Mouse (Mus musculus) midbrain, embryonic 13.5 days (tissue): ENCODE measurements around the gene Plch1. TPM values are rescaled to one million over a fixed set of nuclear protein-coding genes. Genes with fewer than 3 reads are reported as not detected.

ENCODE experiments used
- ATAC-seq: fragments of 200-750 bp; cut with Nextera tagmentation; 2 replicates; pipeline ENCODE4 v1.8.0; 2017; ENCODE audit warnings: mild to moderate bottlenecking, moderate TSS enrichment, moderate library complexity
- H3K27ac ChIP-seq: fragments of 300-500 bp; sonication (generic); 2 replicates; pipeline ENCODE4 v1.5.1; 2015; ENCODE audit warnings: inconsistent platforms, mild to moderate bottlenecking, moderate library complexity
- H3K27me3 ChIP-seq: fragments of 300-500 bp; sonication (generic); 2 replicates; pipeline ENCODE4 v1.6.1; 2015; ENCODE audit warnings: mild to moderate bottlenecking, inconsistent platforms
- H3K36me3 ChIP-seq: fragments of 300-500 bp; sonication (generic); 2 replicates; pipeline ENCODE4 v1.6.1; 2015; ENCODE audit warnings: mild to moderate bottlenecking, inconsistent platforms
- H3K4me1 ChIP-seq: fragments of 300-500 bp; sonication (generic); replicated peaks from 2 replicates; pipeline ENCODE4 v1.6.1; 2015; ENCODE audit warnings: inconsistent platforms
- H3K4me2 ChIP-seq: fragments of 300-500 bp; sonication (generic); replicated peaks from 2 replicates; pipeline ENCODE4 v1.6.1; 2015; ENCODE audit warnings: moderate library complexity, mild to moderate bottlenecking, inconsistent platforms
- H3K4me3 ChIP-seq: fragments of 300-500 bp; sonication (generic); replicated peaks from 2 replicates; pipeline ENCODE4 v1.5.1; 2015; ENCODE audit warnings: mild to moderate bottlenecking, inconsistent platforms
- H3K9ac ChIP-seq: fragments of 300-500 bp; sonication (generic); replicated peaks from 2 replicates; pipeline ENCODE4 v1.6.1; 2015; ENCODE audit warnings: mild to moderate bottlenecking, inconsistent platforms
- H3K9me3 ChIP-seq: fragments of 300-500 bp; sonication (generic); 2 replicates; pipeline ENCODE4 v1.6.1; 2016; ENCODE audit warnings: mild to moderate bottlenecking, inconsistent platforms
- WGBS: fragments of 180-500 bp; shearing (Covaris S2); methylation state at CpG from one replicate; pipeline ENCODE4 v1.1.7; 2015; 5-methylcytosine and 5-hydroxymethylcytosine counted together
- polyA plus RNA-seq: library from polyadenylated mRNA; unstranded; fragments of >200 nt; fragmentation: Nextera tagmentation; extraction: Ambion mirVana; gene quantifications from 2 replicates; pipeline ENCODE4 v1.2.1, GENCODE M21; 2015

Plch1 gene
- polyA plus RNA-seq, 1 experiment from 2014 or later = 20.6 TPM

GRCm38 (mm10) chr3:63805496-63805895 lies 93.8 kb downstream of the Plch1 start:
- no peaks in the 10 kb centered on the region for H3K27me3 ChIP-seq
- 95% methylated on average over 2 of the region's 2 CpGs for WGBS
- H3K4me3 ChIP-seq = no peak overlapping the region
- no peak overlapping the region for H3K4me2 ChIP-seq
- H3K36me3 ChIP-seq = no peaks in the 10 kb centered on the region
- H3K9me3 ChIP-seq = 0 out of 2 replicates have a peak, but pooled peaks cover 7% of the 10 kb centered on the region
- no peak overlapping the region for H3K27ac ChIP-seq
- no peak overlapping the region for H3K9ac ChIP-seq
- ATAC-seq = no peak
- H3K4me1 ChIP-seq = no peaks in the 10 kb centered on the region

GRCm38 (mm10) chr3:63800685-63801084 lies 98.6 kb downstream of the Plch1 start:
- Histone ChIP-seq H3K4me2 (no peak overlapping the region), H3K36me3 (no peaks in the 10 kb centered on the region), H3K27ac (no peak overlapping the region), H3K9me3 (0 out of 2 replicates have a peak, but pooled peaks cover 7% of the 10 kb centered on the region), H3K4me3 (no peak overlapping the region), H3K27me3 (no peaks in the 10 kb centered on the region), H3K9ac (no peak overlapping the region), H3K4me1 (no peaks in the 10 kb centered on the region)
- 90% methylated on average over 5 of the region's 5 CpGs for whole genome bisulfite sequencing
- no peak for ATAC-seq

- H3K4me2 ChIP-seq = no peak overlapping the region
- no peaks in the 10 kb centered on the region for H3K9me3 ChIP-seq
- peaks cover 16% of the 10 kb centered on the region for H3K4me1 ChIP-seq
- no peak overlapping the region for H3K4me3 ChIP-seq
- H3K27me3 ChIP-seq = no peaks in the 10 kb centered on the region
- WGBS = 46% methylated on average over 5 of the region's 5 CpGs
- no peak overlapping the region for H3K9ac ChIP-seq
- H3K36me3 ChIP-seq = no peaks in the 10 kb centered on the region
- no peak overlapping the region for H3K27ac ChIP-seq
- no peak for ATAC-seq
These were observed 112.4 kb downstream of the Plch1 start for GRCm38 (mm10) chr3:63786805-63787365.

GRCm38 (mm10) chr3:63772617-63773305 lies 126.5 kb downstream of the Plch1 start:
- no peaks in the 10 kb centered on the region for H3K4me1 ChIP-seq
- H3K9ac ChIP-seq = no peak overlapping the region
- H3K27ac ChIP-seq = no peak overlapping the region
- no peak for ATAC-seq
- no peaks in the 10 kb centered on the region for H3K27me3 ChIP-seq
- no peak overlapping the region for H3K4me3 ChIP-seq
- H3K9me3 ChIP-seq = no peaks in the 10 kb centered on the region
- no peaks in the 10 kb centered on the region for H3K36me3 ChIP-seq
- H3K4me2 ChIP-seq = no peak overlapping the region
- 86% methylated on average over 7 of the region's 7 CpGs for WGBS

- no peak overlapping the region for H3K27ac ChIP-seq
- no peak overlapping the region for H3K4me3 ChIP-seq
- ATAC-seq = no peak
- peaks cover 5% of the 10 kb centered on the region for H3K36me3 ChIP-seq
- WGBS = 65% methylated on average over 1 of the region's 1 CpGs
- no peak overlapping the region for H3K4me2 ChIP-seq
- H3K9ac ChIP-seq = no peak overlapping the region
- no peaks in the 10 kb centered on the region for H3K9me3 ChIP-seq
- no peaks in the 10 kb centered on the region for H3K27me3 ChIP-seq
- H3K4me1 ChIP-seq = no peaks in the 10 kb centered on the region
These were observed 138.5 kb downstream of the Plch1 start for GRCm38 (mm10) chr3:63760821-63761220.

GRCm38 (mm10) chr3:63740073-63740472 lies 159.2 kb downstream of the Plch1 start:
- Histone ChIP-seq H3K9me3 (no peaks in the 10 kb centered on the region), H3K9ac (no peak overlapping the region), H3K27ac (peak overlapping the region; percentile 32; the same call in 1 of the 2 replicates), H3K4me3 (no peak overlapping the region), H3K36me3 (peaks cover 19% of the 10 kb centered on the region; the same call in 1 of the 2 replicates), H3K4me2 (no peak overlapping the region), H3K4me1 (peaks cover 13% of the 10 kb centered on the region; the same call in 1 of the 2 replicates), H3K27me3 (no peaks in the 10 kb centered on the region)
- WGBS = 27% methylated on average over 2 of the region's 2 CpGs
- peak; percentile 65 for ATAC-seq

- Histone ChIP-seq H3K4me3 (no peak overlapping the region), H3K4me2 (no peak overlapping the region), H3K9me3 (no peaks in the 10 kb centered on the region), H3K9ac (no peak overlapping the region), H3K27ac (no peak overlapping the region), H3K36me3 (peaks cover 8% of the 10 kb centered on the region; the same call in 1 of the 2 replicates), H3K27me3 (no peaks in the 10 kb centered on the region), H3K4me1 (peaks cover 16% of the 10 kb centered on the region)
- 0 out of 2 replicates have a peak, but pooled peaks have one; percentile 34 for ATAC-seq
- 53% methylated on average over 1 of the region's 1 CpGs for WGBS
These were observed 170.9 kb downstream of the Plch1 start for GRCm38 (mm10) chr3:63728325-63728724.

- Histone ChIP-seq H3K36me3 (peaks cover 7% of the 10 kb centered on the region; the same call in 1 of the 2 replicates), H3K27me3 (no peaks in the 10 kb centered on the region), H3K4me1 (peaks cover 16% of the 10 kb centered on the region), H3K4me2 (no peak overlapping the region), H3K4me3 (no peak overlapping the region), H3K9ac (no peak overlapping the region), H3K27ac (peak overlapping the region; percentile 70), H3K9me3 (no peaks in the 10 kb centered on the region)
- 53% methylated on average over 4 of the region's 4 CpGs for WGBS
- peak; percentile 67 for ATAC-seq
These were observed 172.5 kb downstream of the Plch1 start for GRCm38 (mm10) chr3:63726667-63727342.

- no peak for ATAC-seq
- no peaks in the 10 kb centered on the region for H3K9me3 ChIP-seq
- WGBS = 92% methylated on average over 2 of the region's 2 CpGs
These were observed 205.6 kb downstream of the Plch1 start for GRCm38 (mm10) chr3:63693694-63694093.

GRCm38 (mm10) chr3:63692727-63693126 lies 206.5 kb downstream of the Plch1 start:
- ATAC-seq = peak; percentile 58; the same call in 1 of the 2 replicates
- H3K9me3 ChIP-seq = no peaks in the 10 kb centered on the region
- no peak overlapping the region for H3K4me2 ChIP-seq
- H3K4me1 ChIP-seq = no peaks in the 10 kb centered on the region
- H3K9ac ChIP-seq = no peak overlapping the region
- peaks cover 8% of the 10 kb centered on the region for H3K36me3 ChIP-seq
- H3K27ac ChIP-seq = no peak overlapping the region
- no peaks in the 10 kb centered on the region for H3K27me3 ChIP-seq
- WGBS = 80% methylated on average over 4 of the region's 4 CpGs
- H3K4me3 ChIP-seq = no peak overlapping the region

More at GRCm38 (mm10) chr3:63693694-63694093, 205.6 kb downstream of the Plch1 start:
- Histone ChIP-seq H3K4me3 (no peak overlapping the region), H3K4me1 (no peaks in the 10 kb centered on the region), H3K4me2 (no peak overlapping the region), H3K27ac (no peak overlapping the region), H3K36me3 (peaks cover 17% of the 10 kb centered on the region), H3K9ac (no peak overlapping the region), H3K27me3 (no peaks in the 10 kb centered on the region)

- Histone ChIP-seq H3K27ac (no peak overlapping the region), H3K4me2 (no peak overlapping the region), H3K9ac (no peak overlapping the region), H3K4me1 (no peaks in the 10 kb centered on the region), H3K4me3 (no peak overlapping the region), H3K9me3 (no peaks in the 10 kb centered on the region), H3K36me3 (no peaks in the 10 kb centered on the region), H3K27me3 (no peaks in the 10 kb centered on the region)
- 66% methylated on average over 4 of the region's 4 CpGs for WGBS
- ATAC-seq = no peak
These were observed 230.5 kb downstream of the Plch1 start for GRCm38 (mm10) chr3:63668779-63669178.

GRCm38 (mm10) chr3:63665307-63665706 lies 234.0 kb downstream of the Plch1 start:
- no peak for ATAC-seq
- 78% methylated on average over 3 of the region's 3 CpGs for WGBS

More at GRCm38 (mm10) chr3:63665307-63665706, 234.0 kb downstream of the Plch1 start:
- H3K9ac ChIP-seq = no peak overlapping the region
- H3K4me3 ChIP-seq = no peak overlapping the region
- H3K27me3 ChIP-seq = no peaks in the 10 kb centered on the region
- H3K27ac ChIP-seq = no peak overlapping the region
- no peak overlapping the region for H3K4me2 ChIP-seq
- H3K4me1 ChIP-seq = no peaks in the 10 kb centered on the region
- H3K9me3 ChIP-seq = no peaks in the 10 kb centered on the region
- no peaks in the 10 kb centered on the region for H3K36me3 ChIP-seq
